Mouse (Mus musculus): ENCODE data around the gene Acot7. TPM values are rescaled to one million over a fixed set of nuclear protein-coding genes. Genes with fewer than 3 reads are reported as not detected.
A peak's percentile ranks its signal among the peaks of the same experiment; 100 is the strongest.

Gene Acot7
- polyA plus RNA-seq, 1 experiment = 15.4 TPM

DNA sequence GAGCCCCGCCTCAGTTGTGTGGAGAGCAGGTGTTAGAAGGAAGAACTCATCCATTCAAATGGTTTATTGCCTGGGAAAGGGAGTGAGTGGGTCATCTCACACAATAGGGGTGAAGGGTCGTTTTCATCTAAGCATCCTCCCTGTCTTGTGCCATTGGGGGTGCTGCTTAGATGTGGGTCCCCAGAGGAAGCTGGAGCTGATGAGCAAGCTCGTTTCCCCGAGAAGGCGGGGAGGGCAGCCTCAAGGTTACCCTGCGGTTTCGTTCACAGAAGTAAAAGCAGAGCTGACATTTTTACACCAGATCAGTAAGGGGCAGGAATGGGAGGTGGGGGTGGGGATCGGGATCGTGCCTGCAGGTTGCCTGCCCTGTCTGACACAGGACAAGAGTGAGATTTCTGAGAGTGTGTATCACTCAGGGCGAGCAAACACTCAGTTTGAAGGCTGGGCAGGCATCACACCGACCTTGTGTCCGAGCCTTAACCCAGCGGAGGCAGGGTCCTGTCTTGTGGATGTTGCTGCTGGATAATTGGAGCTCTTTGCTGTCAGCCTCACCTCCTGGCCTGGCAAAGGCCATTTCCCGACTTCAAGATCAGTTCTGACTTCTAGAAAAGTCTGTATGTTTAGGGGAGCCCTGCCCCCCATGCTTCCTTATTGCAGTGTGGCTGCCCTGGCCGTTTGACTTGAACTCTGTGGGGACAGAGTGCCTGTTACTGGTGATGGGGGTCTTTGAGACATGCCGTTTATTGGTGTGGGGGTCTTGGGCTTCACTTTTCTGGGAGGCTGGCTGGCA is 1.2 kb downstream of the Acot7 start:
- Histone ChIP-seq H3K27ac (ENCODE audit: insufficient read depth, low read length) (0 out of 2 replicates have a peak overlapping the region, but pooled peaks have one; percentile 20), H3K4me1 (ENCODE audit: control insufficient read depth, insufficient read depth, insufficient read length) (peaks cover 10% of the 10 kb centered on the region)

GRCm38 (mm10) chr4:152179946-152180660 is 2.2 kb downstream of the Acot7 start:
- Histone ChIP-seq H3K4me1 (ENCODE audit: control insufficient read depth, insufficient read depth, insufficient read length) (peaks cover 10% of the 10 kb centered on the region), H3K4me3 (ENCODE audit: extremely low read depth, insufficient read depth, insufficient read length) (no peak overlapping the region), H3K27me3 (ENCODE audit: control insufficient read depth, insufficient read depth, low read length) (no peaks in the 10 kb centered on the region), H3K27ac (ENCODE audit: insufficient read depth, low read length) (no peak overlapping the region), H3K36me3 (ENCODE audit: control insufficient read depth, insufficient read depth, low read length) (no peaks in the 10 kb centered on the region)
- DNase-seq (ENCODE audit: low read depth in 1 of 2, low spot score in 2 of 2) = no peak
- no peak for TF ChIP-seq CTCF (IDR thresholded peaks at IDR 0.05; ENCODE audit: extremely low read depth, insufficient read depth, insufficient read length, insufficient replicate concordance)
- TF ChIP-seq POLR2A (IDR thresholded peaks at IDR 0.05; ENCODE audit: low read depth, low read length) = no peak
- 78% methylated on average over 16 of the region's 16 CpGs for WGBS

More for the DNA sequence above, 1.2 kb downstream of the Acot7 start:
- 12% methylated on average over 16 of the region's 16 CpGs for WGBS
- Histone ChIP-seq H3K4me3 (ENCODE audit: extremely low read depth, insufficient read depth, insufficient read length) (peak overlapping the region; percentile 60), H3K27me3 (ENCODE audit: control insufficient read depth, insufficient read depth, low read length) (no peaks in the 10 kb centered on the region), H3K36me3 (ENCODE audit: control insufficient read depth, insufficient read depth, low read length) (no peaks in the 10 kb centered on the region)
- peak in 1 of 2 experiments; percentile 18 for DNase-seq (ENCODE audit: low read depth in 1 of 2, low spot score in 2 of 2)
- TF ChIP-seq POLR2A (IDR thresholded peaks at IDR 0.05; ENCODE audit: low read depth, low read length) (no peak), CTCF (IDR thresholded peaks at IDR 0.05; ENCODE audit: extremely low read depth, insufficient read depth, insufficient read length, insufficient replicate concordance) (no peak)

DNA sequence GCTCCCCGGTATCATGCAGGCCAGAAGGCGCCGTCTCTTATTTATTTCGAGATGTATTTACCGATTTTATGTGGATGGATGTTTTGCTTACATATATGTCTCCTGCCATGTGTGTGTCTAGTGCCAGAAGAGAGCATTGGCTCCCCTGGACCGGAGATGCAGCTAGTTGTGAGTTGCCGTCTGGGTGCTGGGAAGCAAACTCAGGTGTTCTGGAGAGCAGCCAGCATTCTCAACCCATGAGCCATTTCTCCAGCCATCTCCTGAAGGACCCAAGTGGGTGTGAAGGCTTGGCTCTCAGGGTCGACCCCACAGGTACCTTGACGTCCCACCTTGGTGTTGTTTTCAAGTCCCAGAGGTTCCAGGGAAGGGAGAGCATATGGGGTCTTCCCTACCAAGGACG is 4.3 kb downstream of the Acot7 start:
- H3K4me3 ChIP-seq (ENCODE audit: extremely low read depth, insufficient read depth, insufficient read length) = no peak overlapping the region
- no peaks in the 10 kb centered on the region for H3K27me3 ChIP-seq (ENCODE audit: control insufficient read depth, insufficient read depth, low read length)
- no peak for DNase-seq (ENCODE audit: low read depth in 1 of 2, low spot score in 2 of 2)
- no peak overlapping the region for H3K27ac ChIP-seq (ENCODE audit: insufficient read depth, low read length)
- WGBS = 92% methylated on average over 10 of the region's 10 CpGs
- TF ChIP-seq POLR2A (IDR thresholded peaks at IDR 0.05; ENCODE audit: low read depth, low read length) (no peak), CTCF (IDR thresholded peaks at IDR 0.05; ENCODE audit: extremely low read depth, insufficient read depth, insufficient read length, insufficient replicate concordance) (no peak)
- peaks cover 27% of the 10 kb centered on the region for H3K4me1 ChIP-seq (ENCODE audit: control insufficient read depth, insufficient read depth, insufficient read length)
- no peaks in the 10 kb centered on the region for H3K36me3 ChIP-seq (ENCODE audit: control insufficient read depth, insufficient read depth, low read length)

GRCm38 (mm10) chr4:152184353-152185035 is 6.6 kb downstream of the Acot7 start:
- TF ChIP-seq POLR2A (IDR thresholded peaks at IDR 0.05; ENCODE audit: low read depth, low read length) (no peak), CTCF (IDR thresholded peaks at IDR 0.05; ENCODE audit: extremely low read depth, insufficient read depth, insufficient read length, insufficient replicate concordance) (0 out of 2 replicates have a peak, but pooled peaks have one; percentile 17)
- DNase-seq (ENCODE audit: low read depth in 1 of 2, low spot score in 2 of 2) = no peak
- WGBS = 76% methylated on average over 7 of the region's 7 CpGs

DNA sequence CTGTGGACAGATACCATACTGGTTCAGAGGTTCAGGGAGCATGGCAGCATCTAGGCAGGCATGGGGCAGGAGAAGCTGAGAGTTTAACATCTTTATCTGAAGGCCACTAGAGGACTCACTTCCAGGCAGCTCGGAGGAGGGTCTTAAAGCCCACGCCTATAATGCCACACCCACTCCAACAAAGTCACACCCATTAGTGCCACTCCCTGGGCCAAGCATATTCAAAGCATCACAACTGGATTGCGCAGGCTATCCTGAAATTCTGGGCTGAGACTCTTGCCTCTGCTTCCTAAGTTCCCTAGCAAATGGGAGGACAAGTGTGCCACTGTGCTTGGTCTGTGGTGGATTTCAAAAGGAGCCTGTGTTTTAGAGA is 7.2 kb downstream of the Acot7 start:
- Histone ChIP-seq H3K27me3 (ENCODE audit: control insufficient read depth, insufficient read depth, low read length) (no peaks in the 10 kb centered on the region), H3K27ac (ENCODE audit: insufficient read depth, low read length) (no peak overlapping the region), H3K4me3 (ENCODE audit: extremely low read depth, insufficient read depth, insufficient read length) (no peak overlapping the region), H3K4me1 (ENCODE audit: control insufficient read depth, insufficient read depth, insufficient read length) (peaks cover 24% of the 10 kb centered on the region; the same call in 1 of the 2 replicates), H3K36me3 (ENCODE audit: control insufficient read depth, insufficient read depth, low read length) (no peaks in the 10 kb centered on the region)
- TF ChIP-seq POLR2A (IDR thresholded peaks at IDR 0.05; ENCODE audit: low read depth, low read length) (no peak), CTCF (IDR thresholded peaks at IDR 0.05; ENCODE audit: extremely low read depth, insufficient read depth, insufficient read length, insufficient replicate concordance) (no peak)
- 28% methylated on average over 3 of the region's 3 CpGs for WGBS
- no peak for DNase-seq (ENCODE audit: low read depth in 1 of 2, low spot score in 2 of 2)

More at GRCm38 (mm10) chr4:152184353-152185035, 6.6 kb downstream of the Acot7 start:
- H3K4me1 ChIP-seq (ENCODE audit: control insufficient read depth, insufficient read depth, insufficient read length) = peaks cover 24% of the 10 kb centered on the region; the same call in 1 of the 2 replicates
- no peak overlapping the region for H3K27ac ChIP-seq (ENCODE audit: insufficient read depth, low read length)
- no peaks in the 10 kb centered on the region for H3K27me3 ChIP-seq (ENCODE audit: control insufficient read depth, insufficient read depth, low read length)
- no peaks in the 10 kb centered on the region for H3K36me3 ChIP-seq (ENCODE audit: control insufficient read depth, insufficient read depth, low read length)
- no peak overlapping the region for H3K4me3 ChIP-seq (ENCODE audit: extremely low read depth, insufficient read depth, insufficient read length)

- no peak overlapping the region for H3K4me3 ChIP-seq (ENCODE audit: extremely low read depth, insufficient read depth, insufficient read length)
- no peak for TF ChIP-seq CTCF (IDR thresholded peaks at IDR 0.05; ENCODE audit: extremely low read depth, insufficient read depth, insufficient read length, insufficient replicate concordance)
- TF ChIP-seq POLR2A (IDR thresholded peaks at IDR 0.05; ENCODE audit: low read depth, low read length) = no peak
- 29% methylated on average over 19 of the region's 19 CpGs for WGBS
Observed at GRCm38 (mm10) chr4:152185510-152186204, 7.7 kb downstream of the Acot7 start.

More at GRCm38 (mm10) chr4:152185510-152186204, 7.7 kb downstream of the Acot7 start:
- Histone ChIP-seq H3K36me3 (ENCODE audit: control insufficient read depth, insufficient read depth, low read length) (no peaks in the 10 kb centered on the region), H3K27me3 (ENCODE audit: control insufficient read depth, insufficient read depth, low read length) (no peaks in the 10 kb centered on the region), H3K4me1 (ENCODE audit: control insufficient read depth, insufficient read depth, insufficient read length) (peaks cover 28% of the 10 kb centered on the region; the same call in 1 of the 2 replicates), H3K27ac (ENCODE audit: insufficient read depth, low read length) (peak overlapping the region; percentile 62)
- DNase-seq (ENCODE audit: low read depth in 1 of 2, low spot score in 2 of 2) = no peak
